Comparison of ENCODE assay signal across 7 mouse cellular contexts in genomic region chr19:60860868-60861700, GRCm38 (mm10). TPM values are rescaled to one million over a fixed set of nuclear protein-coding genes. Genes with fewer than 3 reads are reported as not detected.
DNase-seq lines count a peak whose midpoint lies in the region; ATAC-seq and TF ChIP-seq lines count a peak whose summit lies in the region.

Gene Sfxn4 (minus strand): TSS chr19:60861479.

- peak; percentile 30; the same call in 1 of the 2 replicates for TF ChIP-seq POLR2A in small intestine, adult 2 months (IDR thresholded peaks at IDR 0.05; ENCODE audit: low read depth, low read length)

- peak; percentile 96 for DNase-seq in adrenal gland, adult 8-10 months
- DNase-seq in embryo, embryonic 9.5 days (ENCODE audit: extremely low spot score): peak; percentile 91
- DNase-seq in gastrocnemius, postnatal 4 days (ENCODE audit: low spot score in 2 of 2): peak; percentile 76 to 87
- peak; percentile 90 for DNase-seq in left cerebral cortex, postnatal 4 days

- WGBS in intestine, postnatal 0 days: 4% methylated on average over 30 of the region's 30 CpGs
- 3% methylated on average over 30 of the region's 30 CpGs for WGBS in midbrain, embryonic 12.5 days
- 5% methylated on average over 30 of the region's 30 CpGs for WGBS in small intestine, adult 2 months

- peak; percentile 92 for ATAC-seq in intestine, postnatal 0 days
- peak; percentile 99 for ATAC-seq in midbrain, embryonic 12.5 days (ENCODE audit: low FRiP score, low read depth)

- peak within 1 kb of the TSS; percentile 45 for H3K4me3 ChIP-seq in intestine, postnatal 0 days (ENCODE audit: low read depth, low read length)
- H3K4me3 ChIP-seq in midbrain, embryonic 12.5 days: peak within 1 kb of the TSS; percentile 56
- peak within 1 kb of the TSS; percentile 75 for H3K4me3 ChIP-seq in small intestine, adult 2 months (ENCODE audit: low read depth, low read length)

- H3K4me1 ChIP-seq in intestine, postnatal 0 days (replicated peaks; ENCODE audit: control insufficient read depth, insufficient read depth, low read length): no peaks in the 10 kb centered on the region
- no peaks in the 10 kb centered on the region for H3K4me1 ChIP-seq in midbrain, embryonic 12.5 days
- no peaks in the 10 kb centered on the region for H3K4me1 ChIP-seq in small intestine, adult 2 months (ENCODE audit: control insufficient read depth, insufficient read depth, insufficient read length, low read length)

- intact Hi-C loops in left cerebral cortex, postnatal 4 days (cut with DNase I): no loop called here

- peak within 1 kb of the TSS; percentile 67 for H3K4me2 ChIP-seq in intestine, postnatal 0 days (replicated peaks; ENCODE audit: low read depth)
- peak within 1 kb of the TSS; percentile 72 for H3K4me2 ChIP-seq in midbrain, embryonic 12.5 days (replicated peaks)

- H3K27ac ChIP-seq in intestine, postnatal 0 days (ENCODE audit: low read depth, low read length): peak within 1 kb of the TSS; percentile 29
- H3K27ac ChIP-seq in midbrain, embryonic 12.5 days (replicated peaks): peak within 1 kb of the TSS; percentile 66
- H3K27ac ChIP-seq in small intestine, adult 2 months (ENCODE audit: insufficient read depth, low read depth, low read length): 0 out of 2 replicates have a peak within 1 kb of the TSS, but pooled peaks have one; percentile 14

- no peaks in the 10 kb centered on the region for H3K9me3 ChIP-seq in intestine, postnatal 0 days (ENCODE audit: control insufficient read depth)
- H3K9me3 ChIP-seq in midbrain, embryonic 12.5 days: no peaks in the 10 kb centered on the region

- no peak for TF ChIP-seq CTCF in intestine, postnatal 0 days (IDR thresholded peaks at IDR 0.05; ENCODE audit: low read depth)
- no peak for TF ChIP-seq CTCF in small intestine, adult 2 months (IDR thresholded peaks at IDR 0.05; ENCODE audit: extremely low read depth, insufficient read length, insufficient replicate concordance, low read depth, low read length)

- H3K9ac ChIP-seq in intestine, postnatal 0 days (ENCODE audit: low read depth, low read length): peak within 1 kb of the TSS; percentile 45
- H3K9ac ChIP-seq in midbrain, embryonic 12.5 days (replicated peaks): peak within 1 kb of the TSS; percentile 68

- no peaks in the 10 kb centered on the region for H3K27me3 ChIP-seq in intestine, postnatal 0 days (replicated peaks; ENCODE audit: control insufficient read depth, insufficient read depth, low read length)
- H3K27me3 ChIP-seq in midbrain, embryonic 12.5 days: no peaks in the 10 kb centered on the region
- H3K27me3 ChIP-seq in small intestine, adult 2 months (ENCODE audit: control insufficient read depth, insufficient read depth, low read length): no peaks in the 10 kb centered on the region

- H3K36me3 ChIP-seq in intestine, postnatal 0 days (ENCODE audit: control insufficient read depth, insufficient read depth): peaks cover 9% of the 10 kb centered on the region
- H3K36me3 ChIP-seq in midbrain, embryonic 12.5 days: peaks cover 23% of the 10 kb centered on the region
- H3K36me3 ChIP-seq in small intestine, adult 2 months (ENCODE audit: control insufficient read depth, insufficient read depth, low read length): peaks cover 9% of the 10 kb centered on the region

RNA-seq across cellular contexts. Expression of gene Sfxn4, which starts in this region (rescaled TPM):
- 10 to 100 TPM in 2 of 4 experiments, 1 to 10 TPM in 2; 6.7 to 12.5 (median 9.6) TPM for total RNA-seq in adrenal gland, adult 8-10 months (2022)
- total RNA-seq in gastrocnemius, postnatal 4 days (2021): 1 to 10 TPM; 4.2 to 6.2 TPM
- polyA plus RNA-seq in intestine, postnatal 0 days (2015; fragmentation: Nextera tagmentation; extraction: Ambion mirVana): 1.6 and 2.0 TPM in 2 replicates
- total RNA-seq in left cerebral cortex, postnatal 4 days (2021): 10 to 100 TPM in 1 of 2 experiments, 1 to 10 TPM in 1; 9.5 to 11.2 TPM
- 13.8 and 15.2 TPM in 2 replicates for polyA plus RNA-seq in midbrain, embryonic 12.5 days (2016; fragmentation: Nextera tagmentation; extraction: Ambion mirVana)
- 0.16 and 0.29 TPM in 2 replicates for polyA plus RNA-seq in small intestine, adult 2 months (2012; rRNA removed)

Comparison
In these comparisons a context has a peak if more than half of its experiments do, and no peak if none do; other contexts are left out.
1. Peak in every context shown above with its lines: DNase-seq, ATAC-seq, H3K4me3 ChIP-seq and H3K27ac ChIP-seq.
2. H3K27ac ChIP-seq: peak in every context shown above with its lines; median percentile 66 in midbrain, embryonic 12.5 days; 29 in intestine, postnatal 0 days; 14 in small intestine, adult 2 months.